Mouse (Mus musculus): ENCODE results near the gene Gon7. TPM values are rescaled to one million over a fixed set of nuclear protein-coding genes. Genes with fewer than 3 reads are reported as not detected.

Gene Gon7
- polyA plus RNA-seq, 1 experiment from 2014 or later, result 30.6 TPM

GRCm38 (mm10) chr12:102748256-102748655 lies 9.3 kb downstream of the Gon7 start:
- Histone ChIP-seq H3K27me3 (replicated peaks; ENCODE audit: control insufficient read depth, insufficient read depth, low read length) (no peaks in the 10 kb centered on the region), H3K4me3 (ENCODE audit: low read depth, low read length) (no peak overlapping the region), H3K9me3 (replicated peaks; ENCODE audit: control insufficient read depth, low read length) (no peaks in the 10 kb centered on the region), H3K9ac (ENCODE audit: low read length) (no peak overlapping the region), H3K36me3 (ENCODE audit: control insufficient read depth, insufficient read depth, low read length) (peaks cover 17% of the 10 kb centered on the region), H3K27ac (ENCODE audit: low read depth, low read length) (no peak overlapping the region), H3K4me1 (ENCODE audit: control insufficient read depth, insufficient read depth, low read length) (peaks cover 11% of the 10 kb centered on the region), H3K4me2 (ENCODE audit: low read length) (no peak overlapping the region)
- 86% methylated on average over 3 of the region's 3 CpGs for WGBS
- no peak for DNase-seq (ENCODE audit: low spot score)
- ATAC-seq, result no peak

GRCm38 (mm10) chr12:102744839-102745238 lies 12.8 kb downstream of the Gon7 start:
- no peak for DNase-seq (ENCODE audit: low spot score)
- 55% methylated on average over 6 of the region's 6 CpGs for WGBS
- H3K4me3 ChIP-seq (ENCODE audit: low read depth, low read length), result no peak overlapping the region; the same call in 1 of the 2 replicates

GRCm38 (mm10) chr12:102743589-102744574 lies 13.7 kb downstream of the Gon7 start, which contains the start of the genes Moap1 and Tmem251:
TSS of gene Moap1 (minus strand) at chr12:102743661.
TSS of gene Tmem251 (plus strand) at chr12:102743762.
- Histone ChIP-seq H3K9me3 (replicated peaks; ENCODE audit: control insufficient read depth, low read length) (no peaks in the 10 kb centered on the region), H3K4me3 (ENCODE audit: low read depth, low read length) (peak within 1 kb of the TSS; percentile 87), H3K4me1 (ENCODE audit: control insufficient read depth, insufficient read depth, low read length) (peaks cover 18% of the 10 kb centered on the region), H3K27me3 (replicated peaks; ENCODE audit: control insufficient read depth, insufficient read depth, low read length) (no peaks in the 10 kb centered on the region), H3K9ac (ENCODE audit: low read length) (peak within 1 kb of the TSS; percentile 86), H3K36me3 (ENCODE audit: control insufficient read depth, insufficient read depth, low read length) (peaks cover 11% of the 10 kb centered on the region), H3K4me2 (ENCODE audit: low read length) (peak within 1 kb of the TSS; percentile 93), H3K27ac (ENCODE audit: low read depth, low read length) (peak within 1 kb of the TSS; percentile 88)
- DNase-seq (ENCODE audit: low spot score) (peak; percentile 94), ATAC-seq (peak; percentile 99)
- WGBS, result under 1% methylated on average over 59 of the region's 63 CpGs

More at GRCm38 (mm10) chr12:102744839-102745238, 12.8 kb downstream of the Gon7 start:
- H3K9ac ChIP-seq (ENCODE audit: low read length), result no peak overlapping the region
- H3K27ac ChIP-seq (ENCODE audit: low read depth, low read length), result no peak overlapping the region
- H3K4me2 ChIP-seq (ENCODE audit: low read length), result peak overlapping the region; percentile 93; the same call in 1 of the 2 replicates
- H3K4me1 ChIP-seq (ENCODE audit: control insufficient read depth, insufficient read depth, low read length), result peaks cover 18% of the 10 kb centered on the region
- no peaks in the 10 kb centered on the region for H3K27me3 ChIP-seq (replicated peaks; ENCODE audit: control insufficient read depth, insufficient read depth, low read length)
- H3K9me3 ChIP-seq (replicated peaks; ENCODE audit: control insufficient read depth, low read length), result no peaks in the 10 kb centered on the region
- peaks cover 17% of the 10 kb centered on the region for H3K36me3 ChIP-seq (ENCODE audit: control insufficient read depth, insufficient read depth, low read length)
- ATAC-seq, result no peak

GRCm38 (mm10) chr12:102743036-102743588 lies 14.5 kb downstream of the Gon7 start:
- peaks cover 18% of the 10 kb centered on the region for H3K4me1 ChIP-seq (ENCODE audit: control insufficient read depth, insufficient read depth, low read length)
- 1% methylated on average over 33 of the region's 33 CpGs for WGBS
- H3K4me3 ChIP-seq (ENCODE audit: low read depth, low read length), result peak overlapping the region; percentile 87
- H3K27me3 ChIP-seq (replicated peaks; ENCODE audit: control insufficient read depth, insufficient read depth, low read length), result no peaks in the 10 kb centered on the region
- H3K27ac ChIP-seq (ENCODE audit: low read depth, low read length), result peak overlapping the region; percentile 88
- H3K9me3 ChIP-seq (replicated peaks; ENCODE audit: control insufficient read depth, low read length), result no peaks in the 10 kb centered on the region
- peak overlapping the region; percentile 93 for H3K4me2 ChIP-seq (ENCODE audit: low read length)
- DNase-seq (ENCODE audit: low spot score) (no peak), ATAC-seq (peak; percentile 72)
- H3K9ac ChIP-seq (ENCODE audit: low read length), result peak overlapping the region; percentile 86
- H3K36me3 ChIP-seq (ENCODE audit: control insufficient read depth, insufficient read depth, low read length), result peaks cover 5% of the 10 kb centered on the region

- peaks cover 18% of the 10 kb centered on the region for H3K4me1 ChIP-seq (ENCODE audit: control insufficient read depth, insufficient read depth, low read length)
- H3K4me3 ChIP-seq (ENCODE audit: low read depth, low read length), result no peak overlapping the region
- ATAC-seq, result no peak
- no peak for DNase-seq (ENCODE audit: low spot score)
- no peaks in the 10 kb centered on the region for H3K9me3 ChIP-seq (replicated peaks; ENCODE audit: control insufficient read depth, low read length)
- no peak overlapping the region for H3K9ac ChIP-seq (ENCODE audit: low read length)
- no peak overlapping the region; the same call in 1 of the 2 replicates for H3K4me2 ChIP-seq (ENCODE audit: low read length)
- peaks cover 3% of the 10 kb centered on the region; the same call in 1 of the 2 replicates for H3K36me3 ChIP-seq (ENCODE audit: control insufficient read depth, insufficient read depth, low read length)
- no peak overlapping the region for H3K27ac ChIP-seq (ENCODE audit: low read depth, low read length)
- WGBS, result 92% methylated on average over 7 of the region's 7 CpGs
- H3K27me3 ChIP-seq (replicated peaks; ENCODE audit: control insufficient read depth, insufficient read depth, low read length), result no peaks in the 10 kb centered on the region
Observed at GRCm38 (mm10) chr12:102742056-102742455, 15.5 kb downstream of the Gon7 start.

GRCm38 (mm10) chr12:102740285-102740684 lies 17.3 kb downstream of the Gon7 start:
- Histone ChIP-seq H3K9me3 (replicated peaks; ENCODE audit: control insufficient read depth, low read length) (no peaks in the 10 kb centered on the region), H3K4me3 (ENCODE audit: low read depth, low read length) (no peak overlapping the region), H3K4me2 (ENCODE audit: low read length) (no peak overlapping the region), H3K27ac (ENCODE audit: low read depth, low read length) (no peak overlapping the region), H3K36me3 (ENCODE audit: control insufficient read depth, insufficient read depth, low read length) (no peaks in the 10 kb centered on the region), H3K9ac (ENCODE audit: low read length) (no peak overlapping the region), H3K27me3 (replicated peaks; ENCODE audit: control insufficient read depth, insufficient read depth, low read length) (no peaks in the 10 kb centered on the region), H3K4me1 (ENCODE audit: control insufficient read depth, insufficient read depth, low read length) (peaks cover 18% of the 10 kb centered on the region)
- peak; percentile 58 for DNase-seq (ENCODE audit: low spot score)
- ATAC-seq, result no peak
- 65% methylated on average over 3 of the region's 3 CpGs for WGBS

GRCm38 (mm10) chr12:102739096-102739495 lies 18.5 kb downstream of the Gon7 start:
- Histone ChIP-seq H3K9me3 (replicated peaks; ENCODE audit: control insufficient read depth, low read length) (no peaks in the 10 kb centered on the region), H3K4me2 (ENCODE audit: low read length) (no peak overlapping the region), H3K36me3 (ENCODE audit: control insufficient read depth, insufficient read depth, low read length) (no peaks in the 10 kb centered on the region), H3K27ac (ENCODE audit: low read depth, low read length) (no peak overlapping the region), H3K4me1 (ENCODE audit: control insufficient read depth, insufficient read depth, low read length) (peaks cover 8% of the 10 kb centered on the region), H3K27me3 (replicated peaks; ENCODE audit: control insufficient read depth, insufficient read depth, low read length) (no peaks in the 10 kb centered on the region), H3K4me3 (ENCODE audit: low read depth, low read length) (no peak overlapping the region), H3K9ac (ENCODE audit: low read length) (no peak overlapping the region)
- ATAC-seq (no peak), DNase-seq (ENCODE audit: low spot score) (no peak)
- 78% methylated on average over 5 of the region's 5 CpGs for WGBS

GRCm38 (mm10) chr12:102733381-102733780 lies 24.2 kb downstream of the Gon7 start:
- peak; percentile 32 for DNase-seq (ENCODE audit: low spot score)
- H3K36me3 ChIP-seq (ENCODE audit: control insufficient read depth, insufficient read depth, low read length), result no peaks in the 10 kb centered on the region

More at GRCm38 (mm10) chr12:102733381-102733780, 24.2 kb downstream of the Gon7 start:
- Histone ChIP-seq H3K27ac (ENCODE audit: low read depth, low read length) (no peak overlapping the region), H3K4me1 (ENCODE audit: control insufficient read depth, insufficient read depth, low read length) (peaks cover 15% of the 10 kb centered on the region), H3K9ac (ENCODE audit: low read length) (no peak overlapping the region), H3K27me3 (replicated peaks; ENCODE audit: control insufficient read depth, insufficient read depth, low read length) (no peaks in the 10 kb centered on the region), H3K9me3 (replicated peaks; ENCODE audit: control insufficient read depth, low read length) (no peaks in the 10 kb centered on the region), H3K4me3 (ENCODE audit: low read depth, low read length) (no peak overlapping the region), H3K4me2 (ENCODE audit: low read length) (no peak overlapping the region)
- 20% methylated on average over 4 of the region's 5 CpGs for WGBS
- ATAC-seq, result no peak
